Mouse (Mus musculus): ENCODE data around the gene Cbr2. TPM values are rescaled to one million over a fixed set of nuclear protein-coding genes. Genes with fewer than 3 reads are reported as not detected.
"Not testable (repeated sequence)": the region's sequence is repeated elsewhere in the genome, so short reads cannot be mapped to it uniquely, and the experiment has no call there.

The Cbr2 gene
- polyA plus RNA-seq, 1 experiment from 2014 or later, result 1.1 TPM

DNA sequence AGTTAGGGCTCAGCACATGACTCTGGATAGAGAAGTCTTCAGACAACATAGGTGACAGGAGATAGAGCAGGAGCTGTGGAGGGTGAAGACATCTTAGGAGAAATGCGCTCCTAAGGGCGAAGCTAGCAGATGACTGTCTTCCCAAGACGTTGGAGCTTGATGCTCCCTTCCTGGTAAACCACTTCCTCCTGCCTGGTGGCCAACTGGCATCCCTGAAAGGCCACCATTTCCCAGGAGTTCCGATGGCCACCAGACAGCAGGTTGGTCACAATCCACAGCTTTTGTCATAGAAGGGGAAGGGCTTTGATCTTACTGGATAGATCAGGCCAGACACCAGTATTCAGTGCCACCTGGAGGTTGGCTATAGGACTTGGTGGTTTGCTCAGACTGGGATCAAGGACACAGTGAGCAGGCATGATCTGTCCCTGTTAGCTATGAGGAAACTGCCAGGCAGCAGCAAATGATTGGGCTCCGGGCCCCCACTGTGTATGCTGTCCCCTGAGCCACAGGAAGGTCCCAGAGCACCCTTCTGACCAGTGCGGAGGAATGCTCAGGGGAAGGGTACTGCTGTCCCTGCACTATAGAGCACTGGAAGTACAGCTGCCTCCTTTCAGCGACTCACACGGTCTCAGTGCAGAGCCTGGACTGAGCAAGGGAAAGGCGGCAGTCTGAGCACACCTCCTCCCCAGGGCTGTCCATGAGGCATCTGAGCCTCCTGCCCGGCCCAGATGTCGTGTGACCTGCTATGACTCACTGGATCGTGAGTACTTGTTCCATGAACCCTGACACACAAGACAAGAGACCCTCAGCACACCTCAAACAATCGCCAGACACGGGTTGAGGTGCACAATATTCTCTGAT is 30.1 kb upstream of the Cbr2 start:
- H3K27ac ChIP-seq, result no peak overlapping the region
- H3K9me3 ChIP-seq, result peaks cover 29% of the 10 kb centered on the region
- H3K36me3 ChIP-seq (replicated peaks), result no peaks in the 10 kb centered on the region
- WGBS, result 77% methylated on average over 14 of the region's 14 CpGs
- H3K4me3 ChIP-seq, result no peak overlapping the region
- H3K27me3 ChIP-seq (ENCODE audit: poor library complexity, severe bottlenecking), result peaks cover 34% of the 10 kb centered on the region
- DNase-seq (ENCODE audit: extremely low spot score, low spot score), result no peak
- H3K4me1 ChIP-seq, result no peaks in the 10 kb centered on the region

DNA sequence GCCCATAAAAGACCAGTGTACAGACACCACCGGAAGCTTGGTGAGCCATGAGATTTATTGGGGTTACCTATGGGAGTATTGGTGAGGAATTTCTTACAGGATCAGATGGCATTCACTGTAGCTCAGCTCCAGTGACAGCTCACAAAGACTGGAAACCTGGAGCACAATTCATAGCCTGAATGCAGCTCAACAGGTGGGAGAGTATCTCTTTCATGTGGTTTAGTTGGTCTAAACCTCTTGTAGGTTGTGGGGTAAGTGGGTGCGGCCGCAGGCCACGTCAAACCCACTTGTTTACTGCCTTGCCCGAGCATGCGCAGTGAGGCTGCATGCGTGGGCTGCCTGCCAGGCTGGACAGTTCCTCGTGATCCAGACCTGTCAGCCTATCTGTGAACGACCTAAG is 28.3 kb upstream of the Cbr2 start:
- Histone ChIP-seq H3K36me3 (replicated peaks) (no peaks in the 10 kb centered on the region), H3K4me3 (no peak overlapping the region), H3K4me1 (no peaks in the 10 kb centered on the region), H3K9me3 (peaks cover 39% of the 10 kb centered on the region), H3K27me3 (ENCODE audit: poor library complexity, severe bottlenecking) (peaks cover 28% of the 10 kb centered on the region), H3K27ac (no peak overlapping the region)
- 94% methylated on average over 9 of the region's 9 CpGs for WGBS
- DNase-seq (ENCODE audit: extremely low spot score, low spot score), result no peak

GRCm38 (mm10) chr11:120751606-120752005 is 19.7 kb upstream of the Cbr2 start:
- Histone ChIP-seq H3K27me3 (ENCODE audit: poor library complexity, severe bottlenecking) (no peaks in the 10 kb centered on the region), H3K36me3 (replicated peaks) (no peaks in the 10 kb centered on the region), H3K4me3 (no peak overlapping the region), H3K4me1 (no peaks in the 10 kb centered on the region), H3K9me3 (peaks cover 6% of the 10 kb centered on the region; the same call in 1 of the 2 replicates), H3K27ac (no peak overlapping the region)
- WGBS, result 82% methylated on average over 4 of the region's 4 CpGs
- DNase-seq (ENCODE audit: extremely low spot score, low spot score), result no peak

GRCm38 (mm10) chr11:120749430-120749829 is 17.5 kb upstream of the Cbr2 start:
- H3K27ac ChIP-seq, result no peak overlapping the region
- no peaks in the 10 kb centered on the region for H3K4me1 ChIP-seq
- no peaks in the 10 kb centered on the region for H3K9me3 ChIP-seq
- no peaks in the 10 kb centered on the region for H3K27me3 ChIP-seq (ENCODE audit: poor library complexity, severe bottlenecking)
- DNase-seq (ENCODE audit: extremely low spot score, low spot score), result no peak
- WGBS, result 65% methylated on average over 8 of the region's 8 CpGs
- no peak overlapping the region for H3K4me3 ChIP-seq
- H3K36me3 ChIP-seq (replicated peaks), result no peaks in the 10 kb centered on the region

GRCm38 (mm10) chr11:120747974-120748373 is 16.1 kb upstream of the Cbr2 start:
- Histone ChIP-seq H3K27me3 (ENCODE audit: poor library complexity, severe bottlenecking) (no peaks in the 10 kb centered on the region), H3K9me3 (no peaks in the 10 kb centered on the region), H3K4me1 (no peaks in the 10 kb centered on the region), H3K4me3 (no peak overlapping the region), H3K27ac (no peak overlapping the region), H3K36me3 (replicated peaks) (no peaks in the 10 kb centered on the region)
- DNase-seq (ENCODE audit: extremely low spot score, low spot score), result no peak
- WGBS, result 84% methylated on average over 4 of the region's 4 CpGs

DNA sequence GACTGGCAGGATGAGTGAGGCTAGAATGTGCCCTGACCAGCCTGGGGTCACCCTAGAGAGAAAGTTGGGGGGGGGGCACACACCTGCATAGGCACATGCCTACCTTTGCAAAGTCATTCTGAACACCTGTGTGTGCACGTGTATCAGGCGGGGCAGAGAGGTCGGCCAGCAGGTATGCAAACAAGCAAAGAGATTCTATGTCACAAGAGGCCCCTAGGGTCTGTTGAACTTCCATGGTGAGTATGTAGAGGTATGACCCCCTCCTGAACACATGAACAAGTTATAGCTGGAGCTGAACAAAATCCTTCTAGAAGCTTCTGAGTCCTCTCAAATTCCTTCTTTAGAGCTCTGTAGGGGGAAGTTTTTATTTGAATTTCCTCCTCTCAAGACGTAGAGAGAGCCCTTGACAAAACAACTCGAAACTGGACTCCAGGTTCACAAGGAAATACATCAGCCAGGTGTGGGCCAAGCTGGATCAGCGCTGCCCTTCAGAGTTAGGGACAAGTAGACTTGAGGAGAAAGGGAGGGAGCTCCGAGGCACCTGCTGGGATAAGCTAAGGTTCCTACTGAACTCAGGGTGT is 12.3 kb upstream of the Cbr2 start:
- H3K4me3 ChIP-seq, result no peak overlapping the region
- no peaks in the 10 kb centered on the region for H3K4me1 ChIP-seq
- H3K9me3 ChIP-seq, result no peaks in the 10 kb centered on the region
- no peak for DNase-seq (ENCODE audit: extremely low spot score, low spot score)
- no peaks in the 10 kb centered on the region for H3K27me3 ChIP-seq (ENCODE audit: poor library complexity, severe bottlenecking)
- no peaks in the 10 kb centered on the region for H3K36me3 ChIP-seq (replicated peaks)
- no peak overlapping the region for H3K27ac ChIP-seq
- 74% methylated on average over 7 of the region's 7 CpGs for WGBS

GRCm38 (mm10) chr11:120740981-120741380 is 9.1 kb upstream of the Cbr2 start:
- no peak overlapping the region for H3K27ac ChIP-seq
- H3K27me3 ChIP-seq (ENCODE audit: poor library complexity, severe bottlenecking), result no peaks in the 10 kb centered on the region
- no peak for DNase-seq (ENCODE audit: extremely low spot score, low spot score)
- 89% methylated on average over 5 of the region's 5 CpGs for WGBS
- no peak overlapping the region for H3K4me3 ChIP-seq
- H3K4me1 ChIP-seq, result no peaks in the 10 kb centered on the region
- H3K36me3 ChIP-seq (replicated peaks), result no peaks in the 10 kb centered on the region
- no peaks in the 10 kb centered on the region for H3K9me3 ChIP-seq

- WGBS, result 72% methylated on average over 6 of the region's 6 CpGs
- Histone ChIP-seq H3K9me3 (no peaks in the 10 kb centered on the region), H3K4me3 (no peak overlapping the region), H3K4me1 (no peaks in the 10 kb centered on the region), H3K27ac (no peak overlapping the region), H3K36me3 (replicated peaks) (no peaks in the 10 kb centered on the region), H3K27me3 (ENCODE audit: poor library complexity, severe bottlenecking) (peaks cover 5% of the 10 kb centered on the region; the same call in 1 of the 2 replicates)
- no peak for DNase-seq (ENCODE audit: extremely low spot score, low spot score)
These were observed 4.5 kb upstream of the Cbr2 start for GRCm38 (mm10) chr11:120736424-120736823.

DNA sequence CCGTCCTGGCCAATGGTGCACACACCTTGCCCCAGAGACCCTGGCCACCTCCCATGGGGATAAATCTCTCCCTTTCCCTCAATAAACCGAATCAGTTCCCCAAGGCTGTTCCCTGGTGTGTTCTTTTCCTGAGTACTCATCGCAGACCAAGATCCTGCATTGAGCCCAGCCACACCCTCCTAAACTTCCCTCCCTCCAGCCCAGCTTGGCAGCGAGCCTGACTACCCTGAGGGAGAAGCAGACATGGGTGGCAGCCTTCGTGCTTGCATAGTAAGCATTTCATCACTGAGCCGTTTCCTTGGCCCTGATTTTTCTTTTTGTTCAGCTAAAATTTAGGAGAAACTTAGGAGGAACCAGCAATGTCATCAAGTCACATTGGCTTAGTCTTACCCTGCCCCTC is 1.6 kb upstream of the Cbr2 start:
- Histone ChIP-seq H3K4me1 (peaks cover 11% of the 10 kb centered on the region), H3K27ac (no peak overlapping the region), H3K9me3 (no peaks in the 10 kb centered on the region), H3K4me3 (no peak overlapping the region), H3K36me3 (replicated peaks) (no peaks in the 10 kb centered on the region), H3K27me3 (ENCODE audit: poor library complexity, severe bottlenecking) (peaks cover 30% of the 10 kb centered on the region)
- WGBS, result 71% methylated on average over 6 of the region's 6 CpGs
- no peak for DNase-seq (ENCODE audit: extremely low spot score, low spot score)

GRCm38 (mm10) chr11:120731395-120731794 is 519 bp downstream of the Cbr2 start:
- Histone ChIP-seq H3K9me3 (no peaks in the 10 kb centered on the region), H3K36me3 (replicated peaks) (no peaks in the 10 kb centered on the region), H3K27ac (no peak overlapping the region), H3K4me3 (no peak overlapping the region), H3K27me3 (ENCODE audit: poor library complexity, severe bottlenecking) (peaks cover 43% of the 10 kb centered on the region), H3K4me1 (peaks cover 24% of the 10 kb centered on the region)
- DNase-seq (ENCODE audit: extremely low spot score, low spot score), result no peak
- WGBS, result 91% methylated on average over 1 of the region's 1 CpGs

- WGBS, result 88% methylated on average over 10 of the region's 10 CpGs
- no peak for DNase-seq (ENCODE audit: extremely low spot score, low spot score)
- H3K4me3 ChIP-seq, result no peak overlapping the region
- H3K9me3 ChIP-seq, result no peaks in the 10 kb centered on the region
- H3K27ac ChIP-seq, result no peak overlapping the region
- peaks cover 52% of the 10 kb centered on the region for H3K27me3 ChIP-seq (ENCODE audit: poor library complexity, severe bottlenecking)
- H3K36me3 ChIP-seq (replicated peaks), result no peaks in the 10 kb centered on the region
- peaks cover 28% of the 10 kb centered on the region for H3K4me1 ChIP-seq
These were observed 1.5 kb downstream of the Cbr2 start for GRCm38 (mm10) chr11:120730331-120730870.

DNA sequence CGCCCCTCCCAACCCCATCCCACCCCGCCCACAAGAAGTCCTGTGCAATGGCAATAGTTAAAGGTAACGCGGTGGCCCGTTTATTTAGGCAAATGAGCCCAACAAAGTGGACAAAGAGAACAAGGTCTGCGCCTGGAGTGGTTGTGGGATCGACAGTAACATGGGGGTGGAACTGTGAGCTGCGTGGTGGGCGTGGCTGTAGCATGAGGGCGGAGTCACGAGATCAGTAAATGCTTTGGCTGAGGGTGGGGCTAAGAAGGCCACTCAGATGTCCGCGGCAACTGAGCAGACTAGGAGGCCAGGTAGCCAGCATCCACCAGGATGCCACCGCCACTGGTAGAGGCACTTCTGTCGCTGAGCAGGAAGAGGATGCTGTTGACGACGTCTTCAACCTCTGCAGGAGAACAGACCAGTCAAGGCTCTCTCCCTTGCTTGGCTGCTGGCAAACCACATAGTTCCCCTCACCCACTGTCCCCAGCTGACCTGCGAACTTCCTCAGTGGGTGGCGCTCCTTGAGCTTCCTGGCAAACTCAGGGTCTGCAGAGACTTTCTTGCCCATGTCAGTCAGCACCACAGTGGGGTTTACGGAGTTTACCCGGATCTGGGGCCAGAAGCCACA is 2.4 kb downstream of the Cbr2 start:
- not testable (repeated sequence) for H3K36me3 ChIP-seq (replicated peaks); H3K9me3 ChIP-seq
- Histone ChIP-seq H3K27me3 (ENCODE audit: poor library complexity, severe bottlenecking) (peaks cover 56% of the 10 kb centered on the region), H3K27ac (peak overlapping the region; percentile 66), H3K4me3 (peak overlapping the region; percentile 37), H3K4me1 (peaks cover 28% of the 10 kb centered on the region)
- DNase-seq (ENCODE audit: extremely low spot score, low spot score), result peak; percentile 64
- WGBS, result 3% methylated on average over 18 of the region's 21 CpGs
